Mouse (Mus musculus) heart, embryonic 13.5 days (tissue): ENCODE results near the gene Gm2007. TPM values are rescaled to one million over a fixed set of nuclear protein-coding genes. Genes with fewer than 3 reads are reported as not detected.
"Not testable (repeated sequence)": the region's sequence is repeated elsewhere in the genome, so short reads cannot be mapped to it uniquely, and the experiment has no call there.

Experiments used
- ATAC-seq: fragments of 200-750 bp; cut with Nextera tagmentation; 2 replicates; pipeline ENCODE4 v1.8.0; 2017; ENCODE audit warnings: moderate TSS enrichment; ENCODE audit not compliant: insufficient number of reproducible peaks, low FRiP score, low TSS enrichment; ENCODE audit errors: extremely low read depth
- H3K27ac ChIP-seq: fragments of 300-500 bp; sonication (generic); replicated peaks from 2 replicates; pipeline ENCODE4 v1.5.1; 2015; ENCODE audit warnings: moderate library complexity, mild to moderate bottlenecking, inconsistent platforms
- H3K27me3 ChIP-seq: fragments of 300-500 bp; sonication (generic); replicated peaks from 2 replicates; pipeline ENCODE4 v1.6.1; 2015; ENCODE audit warnings: mild to moderate bottlenecking, inconsistent platforms
- H3K36me3 ChIP-seq: fragments of 300-500 bp; sonication (generic); 2 replicates; pipeline ENCODE4 v1.6.1; 2015; ENCODE audit warnings: mild to moderate bottlenecking, inconsistent platforms
- H3K4me1 ChIP-seq: fragments of 300-500 bp; sonication (generic); 2 replicates; pipeline ENCODE4 v1.6.1; 2015; ENCODE audit warnings: inconsistent platforms
- H3K4me2 ChIP-seq: fragments of 300-500 bp; sonication (generic); 2 replicates; pipeline ENCODE4 v1.6.1; 2015; ENCODE audit warnings: inconsistent platforms, mild to moderate bottlenecking, moderate library complexity
- H3K4me3 ChIP-seq: fragments of 300-500 bp; sonication (generic); 2 replicates; pipeline ENCODE4 v1.5.1; 2015; ENCODE audit warnings: moderate library complexity, mild to moderate bottlenecking, inconsistent platforms
- H3K9ac ChIP-seq: fragments of 300-500 bp; sonication (generic); 2 replicates; pipeline ENCODE4 v1.6.1; 2015; ENCODE audit warnings: inconsistent platforms, mild to moderate bottlenecking, moderate library complexity
- H3K9me3 ChIP-seq: fragments of 300-500 bp; sonication (generic); 2 replicates; pipeline ENCODE4 v1.6.1; 2016; ENCODE audit warnings: inconsistent platforms
- whole genome bisulfite sequencing: fragments of 180-500 bp; shearing (Covaris S2); methylation state at CpG from one replicate; pipeline ENCODE4 v1.1.7; 2015; ENCODE audit warnings: mixed read lengths; 5-methylcytosine and 5-hydroxymethylcytosine counted together
- polyA plus RNA-seq: library from polyadenylated mRNA; unstranded; fragments of >200 nt; fragmentation: Nextera tagmentation; extraction: Ambion mirVana; gene quantifications from 2 replicates; pipeline ENCODE4 v1.2.1, GENCODE M21; 2015

Gene Gm2007
- not detected in 2 replicates for polyA plus RNA-seq

DNA sequence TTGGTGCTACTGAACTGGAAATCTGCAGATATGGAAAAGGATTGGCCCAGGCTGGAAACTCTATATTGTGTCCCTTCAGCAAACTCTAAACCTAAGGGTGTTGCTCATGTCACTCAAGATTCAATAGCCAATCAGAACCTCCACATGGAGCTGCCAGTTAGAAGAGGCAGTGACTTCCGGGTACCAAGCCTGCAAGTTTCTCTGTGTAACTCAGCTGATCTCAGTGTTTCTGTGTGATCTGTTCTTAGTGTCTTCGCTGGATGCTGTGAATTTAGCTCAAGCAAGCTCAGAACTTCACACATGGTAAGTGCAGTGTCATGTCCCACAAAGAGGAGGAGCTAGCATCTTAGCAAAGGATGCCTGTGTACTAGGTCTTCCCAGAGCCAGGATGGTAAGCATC is at the start of gene Gm2007:
TSS of gene Gm2007 (plus strand) at position 301 of the 400 bp plus-strand sequence.
- H3K27me3 ChIP-seq, H3K9ac ChIP-seq, H3K9me3 ChIP-seq, ATAC-seq, H3K36me3 ChIP-seq, H3K4me1 ChIP-seq, H3K4me3 ChIP-seq, H3K4me2 ChIP-seq, H3K27ac ChIP-seq: not testable (repeated sequence)
- WGBS, result no CpG with 5 or more reads among the region's 2 CpGs

DNA sequence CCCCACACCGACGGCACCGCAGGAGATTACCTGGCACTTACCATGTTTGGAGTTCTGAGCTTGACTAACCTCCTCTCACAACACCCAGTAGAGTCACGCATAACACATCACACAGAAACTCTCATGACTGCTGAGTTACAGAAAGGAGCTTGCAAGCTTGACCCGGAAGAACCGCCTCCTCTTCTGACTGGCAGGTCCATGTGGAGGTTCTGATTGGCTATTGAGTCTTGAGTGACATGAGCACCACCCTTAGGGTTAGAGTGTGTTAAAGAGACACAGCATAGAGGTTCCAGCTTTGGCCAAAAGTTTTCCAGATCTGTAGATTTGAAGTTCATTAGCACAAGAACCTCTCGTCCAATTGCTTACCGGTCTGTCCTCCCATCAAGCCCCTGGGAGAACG is 37.8 kb upstream of the Gm2007 start, which contains the start of gene Zfp969:
TSS of gene Zfp969 (minus strand) at position 101 of the 400 bp plus-strand sequence.
- not testable (repeated sequence) for H3K36me3 ChIP-seq, H3K27ac ChIP-seq, H3K4me1 ChIP-seq, H3K9me3 ChIP-seq, H3K9ac ChIP-seq, H3K27me3 ChIP-seq, ATAC-seq, H3K4me2 ChIP-seq, H3K4me3 ChIP-seq
- WGBS, result no CpG with 5 or more reads among the region's 9 CpGs

DNA sequence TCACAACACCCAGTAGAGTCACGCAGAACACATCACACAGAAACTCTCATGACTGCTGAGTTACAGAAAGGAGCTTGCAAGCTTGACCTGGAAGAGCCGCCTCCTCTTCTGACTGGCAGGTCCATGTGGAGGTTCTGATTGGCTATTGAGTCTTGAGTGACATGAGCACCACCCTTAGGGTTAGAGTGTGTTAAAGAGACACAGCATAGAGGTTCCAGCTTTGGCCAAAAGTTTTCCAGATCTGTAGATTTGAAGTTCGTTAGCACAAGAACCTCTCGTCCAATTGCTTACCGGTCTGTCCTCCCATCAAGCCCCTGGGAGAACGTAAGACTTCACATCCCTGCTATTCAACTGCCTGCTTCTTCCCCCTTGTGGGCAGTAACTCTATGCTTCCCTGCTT is 59.7 kb downstream of the Gm2007 start, which contains the start of gene Gm14288:
TSS of gene Gm14288 (minus strand) at position 101 of the 400 bp plus-strand sequence.
- not testable (repeated sequence) for ATAC-seq

More for the DNA sequence above, 59.7 kb downstream of the Gm2007 start, which contains the start of gene Gm14288:
- H3K27ac ChIP-seq, H3K36me3 ChIP-seq, H3K4me3 ChIP-seq, H3K9me3 ChIP-seq, H3K4me2 ChIP-seq, H3K27me3 ChIP-seq, H3K9ac ChIP-seq, H3K4me1 ChIP-seq: not testable (repeated sequence)
- no CpG with 5 or more reads among the region's 6 CpGs for WGBS

Other genes starting within 250 kb of the Gm2007 start
- not detected in 2 replicates for gene Gm11007, start 97.6 kb upstream of the Gm2007 start, polyA plus RNA-seq
- gene Zfp969, start 37.9 kb upstream of the Gm2007 start, polyA plus RNA-seq, result 16.4 and 26.3 TPM in 2 replicates
- gene Gm14288, start 59.6 kb downstream of the Gm2007 start, polyA plus RNA-seq, result 3.7 and 6.1 TPM in 2 replicates
- 16.6 and 18.7 TPM in 2 replicates for gene Gm6710, start 127.7 kb downstream of the Gm2007 start, polyA plus RNA-seq
- 1.7 and 1.8 TPM in 2 replicates for gene Zfp966, start 189.6 kb downstream of the Gm2007 start, polyA plus RNA-seq
- gene Gm2026, start 223.8 kb downstream of the Gm2007 start, polyA plus RNA-seq, result 20.4 and 24.4 TPM in 2 replicates